Mouse (Mus musculus): ENCODE data around the gene A530016L24Rik.

Gene A530016L24Rik

DNA sequence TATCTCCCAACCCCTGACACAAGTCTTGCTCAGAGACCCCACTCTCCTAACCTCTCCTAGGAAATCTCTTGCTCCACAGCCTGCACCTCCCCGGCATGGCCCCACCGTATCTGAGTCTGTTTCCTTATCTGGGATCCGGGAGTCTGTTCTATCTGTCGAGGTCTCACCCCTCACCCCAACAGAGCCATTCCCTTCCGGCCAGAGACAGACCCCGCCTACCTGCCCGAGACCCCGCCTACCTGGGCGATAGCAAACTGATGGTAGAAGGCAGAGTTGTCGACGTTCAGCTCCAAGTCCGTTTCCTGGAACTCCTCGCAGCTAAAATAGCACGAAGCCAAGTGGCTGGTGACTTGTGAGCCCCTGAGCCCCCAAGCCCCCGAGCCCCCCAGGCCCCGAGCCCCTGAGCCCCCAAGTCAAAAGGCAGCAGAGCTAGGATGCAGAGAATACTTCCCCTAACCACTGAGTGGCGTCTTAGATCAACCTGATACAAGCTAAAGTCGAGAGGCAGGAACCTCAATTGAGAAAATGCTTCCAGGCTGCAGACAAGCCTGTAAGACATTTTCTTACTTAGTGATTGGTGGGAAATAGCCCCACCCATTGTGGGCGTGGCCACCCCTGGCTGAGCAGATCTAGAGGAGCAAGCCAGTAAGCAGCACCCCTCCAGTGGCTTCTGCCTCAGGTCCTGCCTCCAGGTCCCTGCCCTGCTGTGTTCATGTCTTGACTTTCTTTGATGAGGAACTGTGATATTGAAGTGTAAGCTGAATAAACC is 13.9 kb downstream of the A530016L24Rik start:
- DNase-seq (ENCODE audit: inconsistent ontology term), result no peak

- DNase-seq (ENCODE audit: inconsistent ontology term), result no peak
These were observed 17.0 kb downstream of the A530016L24Rik start for GRCm38 (mm10) chr12:112506267-112506666.

DNA sequence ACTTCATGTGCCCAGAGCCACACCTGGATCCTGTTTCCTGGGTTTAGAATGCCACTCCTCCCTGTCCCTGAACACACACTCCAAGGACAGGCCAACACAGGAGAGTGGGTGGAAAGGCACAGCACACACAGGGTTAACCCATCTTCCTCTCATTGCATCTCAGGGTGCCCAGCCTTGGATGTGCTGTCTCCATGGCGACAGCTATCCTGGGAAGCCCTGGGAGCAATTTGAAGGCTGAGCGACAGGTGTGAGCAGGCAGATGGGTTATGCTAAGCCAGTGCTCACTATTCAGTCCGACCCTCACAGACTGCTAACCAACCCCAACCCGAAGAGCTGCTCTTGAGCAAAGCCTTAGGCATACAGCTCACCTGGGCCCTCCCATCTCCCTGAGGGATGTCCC is 18.0 kb downstream of the A530016L24Rik start:
- DNase-seq (ENCODE audit: inconsistent ontology term), result no peak

GRCm38 (mm10) chr12:112507984-112508383 is 18.7 kb downstream of the A530016L24Rik start:
- DNase-seq (ENCODE audit: inconsistent ontology term), result no peak

DNA sequence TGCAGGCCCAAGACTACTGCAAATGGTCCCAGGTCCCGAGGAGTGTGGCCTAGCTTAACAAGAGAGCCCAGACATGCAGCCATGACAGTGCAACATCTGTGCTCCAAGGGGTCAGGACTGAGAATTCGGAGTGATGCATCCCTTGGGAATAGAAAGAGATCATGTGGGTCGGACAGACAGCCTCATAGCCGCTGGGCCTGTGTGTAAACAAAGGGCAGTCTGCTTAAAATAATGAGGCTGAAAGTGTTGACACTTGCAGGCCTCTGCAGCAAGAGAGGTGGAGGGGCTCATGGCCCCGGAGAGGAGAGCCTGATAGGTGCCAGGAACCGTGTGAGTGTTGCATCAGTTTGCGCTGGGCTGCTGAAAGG is 21.1 kb downstream of the A530016L24Rik start:
- DNase-seq (ENCODE audit: inconsistent ontology term), result no peak

GRCm38 (mm10) chr12:112510733-112511372 is 21.6 kb downstream of the A530016L24Rik start:
- DNase-seq (ENCODE audit: inconsistent ontology term), result peak; percentile 82

GRCm38 (mm10) chr12:112514897-112515296 is 25.6 kb downstream of the A530016L24Rik start:
- DNase-seq (ENCODE audit: inconsistent ontology term), result no peak

DNA sequence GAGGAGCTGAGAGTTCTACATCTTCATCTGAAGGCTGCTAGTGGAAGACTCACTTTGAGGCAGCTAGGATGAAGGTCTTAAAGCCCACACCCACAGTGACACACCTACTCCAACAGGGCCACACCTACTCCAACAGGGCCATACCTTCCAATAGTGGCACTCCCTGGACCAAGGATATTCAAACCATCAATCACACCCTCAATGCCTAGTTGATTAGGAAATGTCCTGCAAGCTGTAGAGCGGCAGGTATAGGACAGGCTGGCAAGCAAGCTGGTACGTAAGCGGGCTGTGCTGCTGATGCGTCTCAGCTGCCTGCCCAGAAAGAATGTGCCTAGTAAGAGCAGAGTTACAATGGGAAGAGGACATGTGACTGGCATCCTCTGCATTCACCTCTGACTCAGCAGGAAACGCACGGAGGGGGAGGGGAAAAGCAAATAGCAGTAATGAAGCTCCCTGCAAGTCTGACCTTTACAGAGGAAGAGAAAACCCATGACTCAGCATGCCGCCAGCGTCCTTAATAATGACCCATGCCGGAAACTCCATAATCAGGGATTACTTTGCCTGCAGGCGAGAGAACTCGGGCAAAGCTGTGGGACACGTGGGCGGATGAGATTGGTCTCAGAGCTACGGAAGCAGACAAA is 27.6 kb downstream of the A530016L24Rik start, which contains the start of gene Tmem179:
TSS of gene Tmem179 (minus strand) at position 51 of the 641 bp plus-strand sequence.
- DNase-seq (ENCODE audit: inconsistent ontology term), result peak; percentile 95

- DNase-seq (ENCODE audit: inconsistent ontology term), result no peak
These were observed 28.9 kb downstream of the A530016L24Rik start for GRCm38 (mm10) chr12:112518105-112518504.

GRCm38 (mm10) chr12:112533758-112534157 is 44.5 kb downstream of the A530016L24Rik start:
- DNase-seq (ENCODE audit: inconsistent ontology term), result no peak

DNA sequence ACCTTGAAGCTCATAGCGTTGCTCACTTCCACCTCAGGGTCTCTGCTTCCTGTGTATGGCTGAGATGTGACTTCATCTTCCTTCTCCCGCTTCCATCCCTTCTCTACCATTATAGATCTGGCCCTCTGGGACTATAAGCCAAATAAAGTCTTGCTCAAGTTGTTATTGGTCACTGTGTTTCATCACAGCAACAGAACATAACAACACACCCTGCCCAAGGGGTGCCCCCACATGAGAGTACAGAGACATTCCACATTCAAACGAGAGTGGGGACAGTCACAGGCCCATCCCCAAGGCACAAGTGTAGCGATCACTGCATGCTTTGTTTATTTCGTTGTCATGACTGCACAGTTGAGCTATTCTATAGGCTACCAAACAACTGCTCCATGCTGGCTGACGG is 48.0 kb downstream of the A530016L24Rik start:
- DNase-seq (ENCODE audit: inconsistent ontology term), result no peak

DNA sequence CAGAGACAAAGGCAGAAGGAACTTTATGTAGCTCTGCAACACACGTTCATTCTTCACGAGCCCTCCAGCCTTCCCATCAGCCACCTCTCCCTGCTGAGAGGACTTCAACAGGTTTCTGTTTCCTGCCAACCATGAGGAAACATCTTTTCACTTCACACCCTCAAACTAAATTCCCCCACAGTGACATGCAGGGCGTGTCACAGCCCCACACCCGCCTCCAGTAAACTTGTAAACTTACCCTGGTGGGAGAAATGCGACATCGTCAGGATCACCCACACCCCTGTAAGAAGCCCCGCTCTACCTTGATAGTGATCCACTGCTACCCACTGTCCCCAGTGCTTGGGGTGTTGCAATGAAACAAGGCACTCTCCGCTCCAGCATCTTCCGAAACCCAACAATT is 49.1 kb downstream of the A530016L24Rik start:
- DNase-seq (ENCODE audit: inconsistent ontology term), result no peak

DNA sequence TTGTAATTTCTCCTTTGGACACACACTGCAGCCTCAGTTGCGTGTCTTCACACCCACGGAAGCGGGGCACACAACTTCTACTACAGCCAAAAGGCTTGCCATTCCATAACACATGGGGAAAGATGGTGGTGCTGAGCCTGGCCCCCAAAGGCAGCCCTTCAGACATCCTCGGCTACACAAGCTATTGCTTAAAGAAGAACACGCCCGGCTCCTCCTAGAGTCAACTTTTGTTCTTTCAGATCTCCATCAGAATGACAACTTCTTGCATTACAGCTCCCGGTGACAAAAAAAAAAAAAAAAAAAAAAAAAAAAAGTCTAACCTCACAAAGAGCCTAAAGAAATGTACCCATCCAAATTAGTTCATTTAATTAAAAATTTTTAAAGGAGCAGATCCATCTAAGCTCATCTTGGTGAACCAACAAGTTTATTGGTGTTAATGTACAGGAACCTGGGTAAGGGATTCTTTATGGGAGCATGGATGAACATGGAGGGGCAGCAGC is 50.3 kb downstream of the A530016L24Rik start:
- no peak for DNase-seq (ENCODE audit: inconsistent ontology term)

DNA sequence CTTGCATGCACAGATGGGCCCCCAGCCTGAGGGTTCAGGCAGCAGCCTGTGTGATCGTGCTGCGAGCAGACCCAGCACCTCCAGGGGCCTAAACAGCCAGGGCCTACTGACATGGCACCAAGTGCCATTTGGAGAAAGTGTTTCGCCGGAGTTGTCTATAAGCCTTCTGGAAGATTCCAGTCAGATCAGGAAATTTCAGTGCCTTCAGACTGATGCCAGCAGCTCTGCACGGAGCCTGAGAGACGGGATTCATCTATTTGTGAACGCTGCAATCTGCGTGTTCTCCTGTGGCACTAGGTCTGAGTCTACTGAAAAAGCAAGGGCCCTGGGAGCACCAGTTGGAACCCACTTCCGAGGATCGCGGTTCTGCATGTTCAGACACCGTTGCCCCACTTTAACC is 51.1 kb downstream of the A530016L24Rik start:
- no peak for DNase-seq (ENCODE audit: inconsistent ontology term)

DNA sequence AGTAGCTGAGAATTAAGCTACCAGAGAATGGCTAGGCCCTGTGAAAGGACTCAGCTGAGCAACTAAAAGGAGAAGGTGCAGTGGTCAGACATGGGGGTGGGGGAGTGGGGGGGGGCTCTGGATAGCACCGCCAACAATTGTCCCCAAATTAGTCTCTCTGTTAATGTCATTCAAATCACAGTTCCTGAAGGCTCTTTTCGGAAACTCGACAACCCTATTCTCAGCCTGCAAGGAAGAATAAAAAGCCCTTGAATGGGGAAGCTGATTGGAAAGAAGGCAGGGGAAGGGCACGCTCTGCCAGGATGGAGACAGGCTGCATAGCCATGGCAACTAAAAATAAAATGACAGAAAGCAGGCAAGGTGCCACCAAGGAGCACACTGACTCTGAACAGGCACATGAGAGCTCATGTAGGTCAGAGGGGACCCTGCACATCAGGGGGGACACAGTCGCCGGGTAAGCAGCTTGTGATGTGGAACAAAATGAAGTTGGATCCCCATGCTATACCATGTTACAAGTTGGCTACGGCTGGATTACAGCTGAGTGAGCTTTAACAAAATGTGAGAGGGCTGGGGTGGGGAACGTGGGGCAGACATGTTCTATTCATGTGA is 52.3 kb downstream of the A530016L24Rik start:
- no peak for DNase-seq (ENCODE audit: inconsistent ontology term)

- no peak for DNase-seq (ENCODE audit: inconsistent ontology term)
These were observed 53.1 kb downstream of the A530016L24Rik start for GRCm38 (mm10) chr12:112542257-112542919.

- DNase-seq (ENCODE audit: inconsistent ontology term), result peak; percentile 85
These were observed 53.7 kb downstream of the A530016L24Rik start for GRCm38 (mm10) chr12:112542920-112543300.

DNA sequence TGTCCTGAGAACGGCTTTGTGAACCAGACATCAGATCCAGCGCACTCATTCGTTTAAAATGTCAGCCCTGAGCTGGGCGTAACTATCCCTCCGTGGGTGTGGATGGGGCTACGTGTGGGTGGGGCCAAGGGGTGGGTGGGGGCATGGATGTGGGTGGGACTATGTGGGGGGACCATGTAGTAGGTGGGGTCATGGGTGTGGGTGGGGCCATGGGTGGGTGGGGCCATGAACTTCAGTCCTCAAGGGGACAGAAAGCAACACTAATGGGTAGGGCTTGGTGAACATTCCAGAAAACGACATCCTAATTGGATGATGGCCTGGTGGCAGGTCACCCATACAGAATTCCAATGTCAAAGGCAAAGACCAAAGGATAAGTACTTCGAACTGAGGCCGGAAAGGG is 54.7 kb downstream of the A530016L24Rik start:
- DNase-seq (ENCODE audit: inconsistent ontology term), result no peak

GRCm38 (mm10) chr12:112544946-112545701 is 55.9 kb downstream of the A530016L24Rik start:
- DNase-seq (ENCODE audit: inconsistent ontology term), result peak; percentile 41

- DNase-seq (ENCODE audit: inconsistent ontology term), result no peak
These were observed 56.9 kb downstream of the A530016L24Rik start for GRCm38 (mm10) chr12:112546110-112546509.

- no peak for DNase-seq (ENCODE audit: inconsistent ontology term)
These were observed 60.0 kb downstream of the A530016L24Rik start for GRCm38 (mm10) chr12:112549287-112549686.

Measured in Muller cell, postnatal 12 days (primary cell).